Mouse (Mus musculus): Measurements from ENCODE around the gene Atp11a. TPM values are rescaled to one million over a fixed set of nuclear protein-coding genes. Genes with fewer than 3 reads are reported as not detected.

Gene Atp11a
- total RNA-seq, 1 experiment: 65.9 TPM

DNA sequence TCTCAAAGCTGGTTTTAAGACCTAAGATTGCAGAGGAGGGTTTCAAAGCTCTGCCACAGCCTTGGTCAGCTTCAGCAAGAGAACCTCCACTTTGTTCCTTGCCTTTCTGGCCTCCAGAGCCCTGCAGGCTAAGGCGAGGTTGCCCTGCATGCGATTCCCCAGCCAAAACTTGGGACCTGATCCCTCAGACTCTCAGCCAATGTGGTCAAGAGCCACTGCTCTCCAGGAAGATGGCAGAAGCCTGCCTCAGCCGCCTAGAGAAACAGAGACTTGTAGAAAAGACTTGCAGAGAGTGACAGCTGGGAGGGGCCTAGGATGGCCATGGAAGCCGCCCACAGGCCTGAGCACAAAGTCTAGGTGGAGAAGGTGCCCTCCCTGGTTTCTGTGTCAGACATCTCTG is 118.2 kb downstream of the Atp11a start:
- in situ Hi-C loops (cut with MboI; ENCODE audit: low sequenced_read_pairs in 2 of 2, unreplicated experiment in 2 of 2): no loop called here
- Histone ChIP-seq H3K36me3 (ENCODE audit: control insufficient read depth, insufficient read depth, low read length, poor library complexity, severe bottlenecking) (peaks cover 2% of the 10 kb centered on the region; the same call in 1 of the 2 replicates), H3K27ac (ENCODE audit: insufficient read depth, low read depth, low read length, poor library complexity, severe bottlenecking) (no peak overlapping the region), H3K4me3 (ENCODE audit: insufficient read depth in 1 of 2, low read depth in 1 of 2, low read length in 2 of 2, poor library complexity in 1 of 2, severe bottlenecking in 1 of 2) (peak overlapping the region in 1 of 2 experiments; percentile 94; a peak in 1 of 4 replicates), H3K9ac (ENCODE audit: insufficient read depth, low read depth, low read length, poor library complexity, severe bottlenecking) (no peak overlapping the region), H3K4me1 (ENCODE audit: control insufficient read depth in 2 of 2, insufficient read depth in 2 of 2, low read length in 2 of 2, poor library complexity in 1 of 2) (peaks cover 18 to 29% of the 10 kb centered on the region in 2 experiments), H3K9me3 (ENCODE audit: control insufficient read depth, insufficient read depth, low read depth, low read length) (no peaks in the 10 kb centered on the region)
- no peak for DNase-seq (ENCODE audit: low read depth, low spot score)
- TF ChIP-seq HCFC1 (IDR thresholded peaks at IDR 0.05; ENCODE audit: borderline replicate concordance, insufficient read depth, low read length): no peak
- TF ChIP-seq MAFK (IDR thresholded peaks at IDR 0.05; ENCODE audit: insufficient read depth, low read depth, low read length): no peak
- no peak for TF ChIP-seq CHD2 (IDR thresholded peaks at IDR 0.05; ENCODE audit: low read depth, low read length)
- no peak for TF ChIP-seq ZC3H11A (IDR thresholded peaks at IDR 0.05; ENCODE audit: borderline replicate concordance, low read depth, low read length)
- no peak for TF ChIP-seq ZNF384 (IDR thresholded peaks at IDR 0.05; ENCODE audit: low read depth, low read length)

DNA sequence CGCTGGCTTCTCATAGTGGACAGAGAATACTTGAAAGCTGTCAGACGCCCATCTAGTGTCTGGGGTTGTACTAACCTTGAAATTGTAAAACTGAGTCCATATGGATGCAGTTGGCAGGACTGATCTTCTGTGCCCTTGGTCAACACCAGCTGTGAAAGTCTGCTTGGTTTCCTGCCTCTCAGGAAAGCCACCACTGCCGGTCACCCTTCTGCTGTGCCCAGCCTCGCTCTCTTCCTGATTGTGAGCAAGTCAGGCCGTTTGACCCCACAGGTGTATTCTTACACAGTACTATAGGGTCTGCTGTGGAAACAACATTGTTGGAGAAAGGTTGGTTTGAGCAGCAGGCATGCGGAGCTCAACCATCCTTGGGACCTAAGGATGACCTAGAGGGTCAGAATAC is 120.3 kb downstream of the Atp11a start:
- in situ Hi-C loops (cut with MboI; ENCODE audit: low sequenced_read_pairs in 2 of 2, unreplicated experiment in 2 of 2): no loop called here
- no peak for TF ChIP-seq CHD2 (IDR thresholded peaks at IDR 0.05; ENCODE audit: low read depth, low read length)
- TF ChIP-seq MAFK (IDR thresholded peaks at IDR 0.05; ENCODE audit: insufficient read depth, low read depth, low read length): no peak
- TF ChIP-seq ZNF384 (IDR thresholded peaks at IDR 0.05; ENCODE audit: low read depth, low read length): no peak
- TF ChIP-seq HCFC1 (IDR thresholded peaks at IDR 0.05; ENCODE audit: borderline replicate concordance, insufficient read depth, low read length): no peak
- TF ChIP-seq ZC3H11A (IDR thresholded peaks at IDR 0.05; ENCODE audit: borderline replicate concordance, low read depth, low read length): no peak
- H3K9me3 ChIP-seq (ENCODE audit: control insufficient read depth, insufficient read depth, low read depth, low read length): no peaks in the 10 kb centered on the region
- no peak overlapping the region for H3K9ac ChIP-seq (ENCODE audit: insufficient read depth, low read depth, low read length, poor library complexity, severe bottlenecking)
- H3K4me3 ChIP-seq (ENCODE audit: insufficient read depth in 1 of 2, low read depth in 1 of 2, low read length in 2 of 2, poor library complexity in 1 of 2, severe bottlenecking in 1 of 2): no peak overlapping the region
- no peak for DNase-seq (ENCODE audit: low read depth, low spot score)
- no peak overlapping the region for H3K27ac ChIP-seq (ENCODE audit: insufficient read depth, low read depth, low read length, poor library complexity, severe bottlenecking)
- H3K36me3 ChIP-seq (ENCODE audit: control insufficient read depth, insufficient read depth, low read length, poor library complexity, severe bottlenecking): peaks cover 7% of the 10 kb centered on the region; the same call in 1 of the 2 replicates
- peaks cover 7 to 17% of the 10 kb centered on the region in 2 experiments for H3K4me1 ChIP-seq (ENCODE audit: control insufficient read depth in 2 of 2, insufficient read depth in 2 of 2, low read length in 2 of 2, poor library complexity in 1 of 2)

DNA sequence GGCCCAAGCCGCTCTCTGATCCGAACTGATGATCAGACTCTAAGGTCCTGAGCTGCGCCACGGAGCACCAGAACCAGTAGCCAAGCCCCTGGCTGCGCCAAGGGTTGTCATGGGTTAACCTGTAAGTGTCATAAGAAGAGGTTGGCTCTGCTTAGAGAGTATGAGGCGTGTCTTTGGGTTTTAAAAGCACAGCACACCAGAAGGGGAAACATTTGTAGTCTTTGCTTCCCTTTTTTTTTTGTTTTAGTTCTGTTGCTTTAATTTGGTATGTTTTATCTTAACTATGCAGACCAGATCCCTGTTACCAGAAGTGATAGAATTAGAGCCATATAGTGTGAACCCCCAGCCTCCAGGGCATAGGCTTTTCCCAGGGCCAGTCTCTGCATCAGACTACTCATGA is 123.3 kb downstream of the Atp11a start:
- Histone ChIP-seq H3K9me3 (ENCODE audit: control insufficient read depth, insufficient read depth, low read depth, low read length) (no peaks in the 10 kb centered on the region), H3K9ac (ENCODE audit: insufficient read depth, low read depth, low read length, poor library complexity, severe bottlenecking) (no peak overlapping the region), H3K4me3 (ENCODE audit: insufficient read depth in 1 of 2, low read depth in 1 of 2, low read length in 2 of 2, poor library complexity in 1 of 2, severe bottlenecking in 1 of 2) (no peak overlapping the region), H3K36me3 (ENCODE audit: control insufficient read depth, insufficient read depth, low read length, poor library complexity, severe bottlenecking) (peaks cover 15% of the 10 kb centered on the region; the same call in 1 of the 2 replicates), H3K4me1 (ENCODE audit: control insufficient read depth in 2 of 2, insufficient read depth in 2 of 2, low read length in 2 of 2, poor library complexity in 1 of 2) (peaks cover 2 to 11% of the 10 kb centered on the region in 2 experiments; a peak in 1 of 4 replicates), H3K27ac (ENCODE audit: insufficient read depth, low read depth, low read length, poor library complexity, severe bottlenecking) (no peak overlapping the region)
- in situ Hi-C loops (cut with MboI; ENCODE audit: low sequenced_read_pairs in 2 of 2, unreplicated experiment in 2 of 2): no loop called here
- TF ChIP-seq HCFC1 (IDR thresholded peaks at IDR 0.05; ENCODE audit: borderline replicate concordance, insufficient read depth, low read length) (no peak), MAFK (IDR thresholded peaks at IDR 0.05; ENCODE audit: insufficient read depth, low read depth, low read length) (no peak), ZNF384 (IDR thresholded peaks at IDR 0.05; ENCODE audit: low read depth, low read length) (no peak), ZC3H11A (IDR thresholded peaks at IDR 0.05; ENCODE audit: borderline replicate concordance, low read depth, low read length) (no peak), CHD2 (IDR thresholded peaks at IDR 0.05; ENCODE audit: low read depth, low read length) (no peak)
- no peak for DNase-seq (ENCODE audit: low read depth, low spot score)

DNA sequence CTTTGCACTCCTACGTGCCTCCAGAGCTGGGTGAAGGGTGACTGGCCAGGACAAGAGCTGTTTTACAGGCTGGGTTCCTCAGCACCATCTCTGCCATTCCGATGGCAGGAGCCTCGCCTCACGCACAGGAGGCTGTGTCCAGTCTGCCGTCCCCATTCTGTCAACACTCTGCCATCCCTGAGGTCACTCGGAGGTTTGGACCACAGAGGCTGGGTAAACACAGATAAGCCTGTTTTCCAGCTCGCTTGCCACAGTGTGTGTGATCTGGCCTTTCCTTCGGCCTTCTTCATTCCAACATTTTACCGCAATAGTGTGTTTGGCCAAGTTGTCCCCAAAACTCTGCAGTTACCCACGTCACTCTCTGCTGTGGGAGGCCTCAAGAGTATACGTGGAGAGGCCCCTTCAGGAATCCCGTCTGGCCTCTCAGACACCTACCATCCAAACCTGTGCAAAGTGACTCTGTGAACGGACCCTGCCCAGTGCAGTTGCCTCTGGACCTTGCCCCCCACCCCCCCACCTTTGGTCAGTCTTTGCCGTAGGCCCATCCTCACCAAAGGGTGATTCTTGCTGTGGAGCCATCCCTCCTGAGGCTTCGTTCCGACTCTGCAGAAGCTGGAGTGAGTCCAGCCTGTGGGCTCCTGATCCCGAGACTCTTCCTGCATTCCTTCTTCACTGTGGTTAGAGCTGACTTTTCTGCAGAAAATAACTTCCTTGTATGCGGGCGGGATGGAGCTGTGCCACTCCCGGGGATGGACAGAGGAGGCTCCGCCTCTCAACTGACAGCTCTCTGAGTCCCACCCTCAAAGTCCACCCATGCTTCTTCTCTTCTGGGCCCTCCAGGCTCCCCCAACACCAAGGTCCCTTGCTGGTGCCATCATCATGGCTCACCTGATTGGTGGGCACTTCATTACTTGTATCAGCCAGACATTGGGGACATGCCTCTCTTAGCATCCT is 126.5 kb downstream of the Atp11a start:
- peaks cover 20% of the 10 kb centered on the region; the same call in 1 of the 2 replicates for H3K36me3 ChIP-seq (ENCODE audit: control insufficient read depth, insufficient read depth, low read length, poor library complexity, severe bottlenecking)
- in situ Hi-C loops (cut with MboI; ENCODE audit: low sequenced_read_pairs in 2 of 2, unreplicated experiment in 2 of 2): no loop called here
- TF ChIP-seq MAFK (IDR thresholded peaks at IDR 0.05; ENCODE audit: insufficient read depth, low read depth, low read length): no peak
- TF ChIP-seq ZNF384 (IDR thresholded peaks at IDR 0.05; ENCODE audit: low read depth, low read length): no peak
- TF ChIP-seq HCFC1 (IDR thresholded peaks at IDR 0.05; ENCODE audit: borderline replicate concordance, insufficient read depth, low read length): no peak
- TF ChIP-seq ZC3H11A (IDR thresholded peaks at IDR 0.05; ENCODE audit: borderline replicate concordance, low read depth, low read length): no peak
- no peak for TF ChIP-seq CHD2 (IDR thresholded peaks at IDR 0.05; ENCODE audit: low read depth, low read length)

More for the DNA sequence above, 126.5 kb downstream of the Atp11a start:
- no peak overlapping the region for H3K9ac ChIP-seq (ENCODE audit: insufficient read depth, low read depth, low read length, poor library complexity, severe bottlenecking)
- no peak overlapping the region for H3K27ac ChIP-seq (ENCODE audit: insufficient read depth, low read depth, low read length, poor library complexity, severe bottlenecking)
- DNase-seq (ENCODE audit: low read depth, low spot score): no peak
- H3K4me1 ChIP-seq (ENCODE audit: control insufficient read depth in 2 of 2, insufficient read depth in 2 of 2, low read length in 2 of 2, poor library complexity in 1 of 2): peaks cover 0 to 2% of the 10 kb centered on the region in 2 experiments; a peak in 1 of 4 replicates
- H3K9me3 ChIP-seq (ENCODE audit: control insufficient read depth, insufficient read depth, low read depth, low read length): no peaks in the 10 kb centered on the region
- no peak overlapping the region for H3K4me3 ChIP-seq (ENCODE audit: insufficient read depth in 1 of 2, low read depth in 1 of 2, low read length in 2 of 2, poor library complexity in 1 of 2, severe bottlenecking in 1 of 2)
